Mouse (Mus musculus) layer of hippocampus, adult 18-20 months (tissue): ENCODE data around the gene Aanat. TPM values are rescaled to one million over a fixed set of nuclear protein-coding genes. Genes with fewer than 3 reads are reported as not detected.
"Not testable (repeated sequence)": the region's sequence is repeated elsewhere in the genome, so short reads cannot be mapped to it uniquely, and the experiment has no call there.

ENCODE experiments used
- DNase-seq, 2 experiments: peaks; one replicate each; pipeline ENCODE4 v3.0.0; 2022; ENCODE audit warnings: low spot score in 2 of 2
- total RNA-seq, 2 experiments: library from RNA; stranded (reverse); gene quantifications; 2 replicates each; pipeline ENCODE4 v1.2.3; 2021

The Aanat gene
- total RNA-seq, 2 experiments from 2014 or later: 0.33 to 1.1 TPM

DNA sequence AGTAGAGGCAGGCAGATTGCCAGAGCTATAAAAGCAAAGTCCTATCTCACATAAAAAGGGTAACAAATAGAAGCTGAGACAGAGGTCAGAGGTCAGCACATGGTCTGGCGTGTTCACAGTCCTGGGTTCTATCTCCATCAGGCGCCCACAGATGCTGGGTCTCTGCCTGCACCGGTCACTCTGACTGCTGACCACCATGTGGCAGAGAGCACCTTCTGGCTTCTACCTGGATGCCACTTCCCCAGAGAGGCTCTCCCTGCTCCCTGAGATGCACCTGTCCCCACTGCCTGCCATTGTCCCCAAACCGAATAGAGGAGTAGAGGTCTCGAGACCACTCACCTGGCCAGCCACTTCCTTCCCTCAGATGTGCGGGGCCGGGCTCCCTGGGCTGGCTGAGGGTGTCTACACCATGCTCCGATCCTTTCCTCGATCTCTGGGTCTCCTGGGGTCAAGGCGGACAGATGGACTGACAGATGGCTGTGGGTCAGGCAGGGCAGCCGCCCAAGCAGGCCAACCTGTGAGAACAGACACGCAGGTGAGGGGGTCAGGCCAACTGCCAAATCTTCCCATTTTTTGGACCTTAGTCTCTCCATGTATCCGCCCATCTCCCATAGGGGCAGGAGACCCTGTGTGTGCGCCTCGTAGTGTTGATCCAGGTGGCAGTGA is 23.9 kb downstream of the Aanat start:
- DNase-seq: no peak

DNA sequence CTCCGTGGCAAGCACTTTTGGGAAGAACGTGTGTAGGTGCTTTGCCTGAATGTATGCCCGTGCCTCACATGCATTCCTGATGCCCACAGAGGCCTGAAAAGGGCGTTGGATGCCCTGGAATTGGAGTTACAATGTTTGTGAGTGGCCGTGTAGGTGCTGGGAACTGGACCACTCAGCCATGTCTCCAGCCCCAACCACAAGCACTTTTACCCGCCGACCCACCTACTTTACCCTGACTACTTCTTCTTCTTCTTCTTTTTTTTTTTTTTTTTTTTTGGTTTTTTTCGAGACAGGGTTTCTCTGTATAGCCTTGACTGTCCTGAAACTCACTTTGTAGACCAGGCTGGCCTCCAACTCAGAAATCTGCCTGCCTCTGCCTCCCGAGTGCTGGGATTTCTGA is 24.9 kb downstream of the Aanat start:
- not testable (repeated sequence) for DNase-seq

DNA sequence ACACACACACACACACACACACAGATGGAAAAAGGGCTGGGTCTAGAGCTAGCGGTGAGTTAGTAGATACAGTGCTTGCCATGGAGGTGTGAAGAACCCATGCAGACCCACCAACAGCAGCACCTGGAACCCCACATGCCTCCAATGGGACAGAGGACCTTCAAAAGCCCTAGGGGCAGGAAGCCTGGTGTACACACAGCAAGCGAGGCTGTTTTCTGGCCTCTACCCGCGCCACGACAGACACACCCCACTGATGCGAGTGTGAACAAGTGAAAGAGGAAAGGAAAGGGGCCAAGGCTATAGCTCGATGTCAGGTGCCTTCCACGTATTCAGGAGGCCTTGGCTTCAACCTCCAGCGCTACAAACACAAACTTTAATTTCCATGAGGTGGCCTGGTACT is 25.7 kb downstream of the Aanat start:
- DNase-seq: no peak

DNA sequence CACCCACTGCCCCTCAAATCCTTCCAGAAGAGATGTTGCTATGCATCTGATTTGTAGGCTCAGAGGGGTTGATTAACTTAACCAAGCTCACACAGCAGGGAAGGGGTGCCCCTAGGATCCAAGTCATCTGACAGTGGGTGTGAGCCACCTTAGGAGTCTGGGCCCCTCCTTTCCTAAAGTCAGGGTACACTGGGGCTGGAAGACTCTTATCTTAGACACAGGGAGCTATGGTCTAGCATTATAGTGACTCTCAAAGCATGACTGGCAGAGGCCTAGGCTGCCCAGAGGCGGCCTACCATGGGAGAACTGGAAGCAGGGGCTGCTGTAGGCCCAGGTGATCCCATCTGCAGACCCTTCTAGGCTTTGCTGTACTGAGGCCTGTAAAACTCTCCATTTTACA is 26.3 kb downstream of the Aanat start:
- DNase-seq: no peak

DNA sequence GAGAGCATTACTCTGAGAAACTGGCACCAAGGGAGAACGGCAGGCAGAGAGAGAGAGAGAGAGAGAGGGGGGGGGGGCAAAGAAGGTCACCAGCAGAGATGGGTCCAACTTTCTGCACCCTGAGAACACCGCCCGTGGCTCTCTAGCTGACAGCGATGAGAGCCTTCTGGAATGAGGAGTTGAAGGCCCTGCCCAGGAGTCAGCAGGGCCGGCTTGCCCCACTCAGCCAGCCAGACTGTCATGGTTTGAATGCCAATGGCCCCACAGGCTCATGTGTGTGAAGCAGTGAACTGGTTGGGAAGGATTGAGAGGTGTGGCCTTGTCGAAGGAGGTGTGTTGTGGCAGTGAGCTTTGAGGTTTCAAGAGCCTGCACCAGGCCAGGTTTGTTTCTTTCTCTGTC is 27.0 kb downstream of the Aanat start:
- no peak for DNase-seq

DNA sequence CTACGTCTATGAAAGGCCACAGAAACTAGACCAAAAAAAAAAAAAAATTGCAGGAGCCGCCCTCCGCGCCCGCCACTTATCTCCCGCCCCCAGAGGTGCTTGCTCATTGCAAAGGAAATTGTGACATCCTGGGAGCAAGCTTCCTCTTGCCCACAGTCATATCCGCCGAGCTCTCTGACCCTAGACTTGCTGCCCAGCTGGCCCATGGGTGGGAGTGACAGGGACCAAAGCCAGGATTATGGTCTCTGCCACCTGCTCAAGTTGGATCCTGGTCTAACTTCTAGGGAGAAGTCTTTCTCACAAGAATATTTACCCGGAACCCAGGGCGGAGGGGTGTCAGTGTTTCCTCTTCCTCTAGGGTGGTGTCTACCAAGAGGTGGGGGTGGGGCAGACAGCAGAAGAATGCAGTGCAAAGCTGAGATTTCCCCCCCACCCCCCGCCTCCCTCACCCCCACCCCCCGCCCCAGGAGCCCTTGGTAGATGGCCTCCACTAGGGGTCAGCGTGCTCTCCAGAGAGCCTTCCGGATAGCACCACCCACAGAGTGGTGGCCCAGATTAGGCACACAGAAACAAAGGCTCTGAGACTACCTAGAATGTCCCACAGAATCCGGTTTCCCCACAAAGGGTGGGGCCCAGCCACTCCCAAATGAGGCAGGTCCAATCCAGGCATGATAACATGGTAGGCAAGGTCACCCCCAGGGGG is 29.7 kb downstream of the Aanat start:
- DNase-seq: no peak

DNA sequence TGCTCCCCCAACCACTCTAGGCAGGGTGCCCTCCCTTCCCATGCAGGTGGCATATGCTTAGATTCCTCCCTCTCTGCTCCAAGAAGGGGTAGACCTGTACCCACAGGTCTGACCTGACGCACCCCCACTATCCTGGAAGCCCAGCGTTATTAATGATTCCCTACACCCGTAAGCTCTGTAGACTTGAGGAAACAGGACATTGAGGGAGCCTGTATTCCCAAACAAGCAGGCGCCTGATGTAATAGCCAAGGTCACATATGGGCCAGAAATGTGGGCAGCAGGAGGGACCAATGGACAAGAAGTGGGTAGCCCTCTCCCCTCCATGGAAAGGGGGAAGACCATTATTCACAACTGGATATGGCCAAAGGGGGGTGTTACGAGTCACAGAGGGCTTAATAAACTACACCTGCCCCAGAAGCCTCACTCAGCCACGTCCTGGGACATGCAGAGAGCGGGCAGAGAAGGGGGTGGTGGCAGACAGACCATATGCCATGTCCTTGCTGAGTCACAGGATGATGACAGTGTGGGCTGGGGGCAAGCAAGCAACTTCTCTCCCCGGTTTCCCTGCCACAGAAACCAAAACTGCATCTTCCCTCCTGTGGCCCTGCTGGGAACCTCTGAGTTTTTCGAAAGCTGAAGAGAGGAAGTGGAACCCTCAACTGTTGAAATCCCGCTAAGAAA is 30.3 kb downstream of the Aanat start:
- DNase-seq: no peak

DNA sequence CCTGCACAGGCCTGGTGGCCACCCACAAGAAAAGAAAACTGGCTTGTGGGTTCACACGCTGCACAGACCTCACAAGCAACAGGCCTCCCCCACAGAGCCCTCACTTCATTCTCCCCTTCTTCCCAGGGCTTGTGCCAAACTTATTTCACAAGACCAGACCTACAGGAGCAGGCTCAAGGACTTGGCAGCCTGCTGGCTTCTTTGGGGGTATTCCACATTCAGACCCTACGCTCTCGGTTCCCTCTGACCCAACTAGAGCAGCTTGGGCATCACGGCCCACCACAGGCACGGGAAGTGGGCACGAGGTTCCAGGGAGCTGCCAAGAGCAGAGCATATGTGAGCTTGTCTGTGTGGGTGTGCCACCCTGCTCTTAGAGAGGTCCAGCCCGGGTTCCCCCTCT is 31.4 kb downstream of the Aanat start:
- DNase-seq: peak in 1 of 2 experiments; percentile 43

DNA sequence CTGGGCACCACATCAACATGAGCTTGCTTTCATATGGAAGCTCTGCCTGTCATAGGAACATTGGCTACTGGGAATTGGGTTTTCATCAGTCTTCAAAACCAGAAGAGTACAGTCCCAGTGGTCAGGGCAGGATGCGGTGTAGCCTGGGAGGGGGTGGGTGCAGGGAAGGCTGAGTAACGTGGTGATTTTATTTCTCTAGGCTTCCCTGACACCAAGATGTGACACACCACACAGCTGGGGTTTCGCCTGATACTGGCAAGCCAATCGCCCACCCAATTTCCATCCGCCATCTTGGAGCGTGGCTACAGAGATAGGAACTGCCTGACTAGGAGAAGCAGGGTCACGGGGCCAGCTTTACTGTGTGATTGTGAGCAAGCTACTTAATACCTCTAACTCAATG is 32.4 kb downstream of the Aanat start:
- no peak for DNase-seq

DNA sequence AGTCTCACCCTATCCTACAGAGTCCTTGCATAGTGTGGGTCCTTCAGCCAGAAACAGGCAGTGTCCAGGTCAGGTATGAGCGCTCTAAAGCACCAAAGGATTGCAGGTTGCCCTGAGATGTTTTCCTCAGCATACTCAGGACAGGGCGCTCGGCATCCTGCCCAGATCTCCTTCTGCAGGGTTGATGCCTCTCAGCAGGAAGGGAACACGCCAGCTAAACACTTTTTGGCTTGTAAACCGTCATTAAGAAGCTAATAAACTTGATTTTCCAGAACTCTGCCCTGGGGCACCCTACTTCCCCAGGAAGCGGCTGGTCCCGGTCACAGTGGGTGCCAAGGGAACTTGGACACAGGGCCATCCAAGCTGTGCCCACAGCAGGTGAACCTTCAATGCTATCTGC is 32.9 kb downstream of the Aanat start:
- no peak for DNase-seq

DNA sequence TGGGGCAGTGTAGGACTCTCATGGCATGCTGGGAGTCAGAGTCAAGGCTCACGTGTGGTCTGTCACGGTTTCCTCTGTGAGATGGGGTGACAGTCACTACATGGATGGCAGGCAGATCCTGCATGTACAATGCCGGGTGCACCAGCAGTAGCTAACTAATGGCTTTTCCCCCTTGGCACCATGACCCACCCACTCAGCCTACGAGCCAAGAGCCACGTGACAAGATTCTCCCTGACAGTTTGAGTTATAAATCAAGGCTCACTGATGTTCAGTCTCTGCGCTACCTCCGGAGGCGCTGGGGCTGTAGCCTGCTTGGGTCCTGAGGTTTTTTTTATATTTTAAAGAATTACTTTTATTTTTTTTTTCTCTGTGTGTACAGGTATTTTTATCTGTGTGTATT is 33.3 kb downstream of the Aanat start:
- DNase-seq: no peak

DNA sequence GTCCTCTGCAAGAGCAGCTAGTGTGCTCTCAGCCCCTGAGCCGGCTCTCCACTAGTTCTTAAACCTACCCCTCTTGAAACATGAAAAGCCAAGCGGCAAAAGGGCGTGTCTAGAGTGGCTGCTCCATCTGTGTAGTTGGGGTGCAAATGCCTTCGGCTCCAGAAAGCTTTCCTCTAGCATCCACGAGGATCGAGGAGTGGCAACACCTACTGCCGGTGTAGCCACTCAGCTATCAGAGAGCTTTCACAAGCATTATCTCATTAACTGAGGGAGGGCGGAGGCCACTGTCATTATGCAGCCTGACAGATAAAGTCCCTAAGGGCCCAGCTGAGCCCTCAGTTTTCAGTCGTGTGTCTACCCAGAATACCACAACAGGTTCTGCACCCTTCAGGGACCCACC is 33.8 kb downstream of the Aanat start:
- DNase-seq: no peak

DNA sequence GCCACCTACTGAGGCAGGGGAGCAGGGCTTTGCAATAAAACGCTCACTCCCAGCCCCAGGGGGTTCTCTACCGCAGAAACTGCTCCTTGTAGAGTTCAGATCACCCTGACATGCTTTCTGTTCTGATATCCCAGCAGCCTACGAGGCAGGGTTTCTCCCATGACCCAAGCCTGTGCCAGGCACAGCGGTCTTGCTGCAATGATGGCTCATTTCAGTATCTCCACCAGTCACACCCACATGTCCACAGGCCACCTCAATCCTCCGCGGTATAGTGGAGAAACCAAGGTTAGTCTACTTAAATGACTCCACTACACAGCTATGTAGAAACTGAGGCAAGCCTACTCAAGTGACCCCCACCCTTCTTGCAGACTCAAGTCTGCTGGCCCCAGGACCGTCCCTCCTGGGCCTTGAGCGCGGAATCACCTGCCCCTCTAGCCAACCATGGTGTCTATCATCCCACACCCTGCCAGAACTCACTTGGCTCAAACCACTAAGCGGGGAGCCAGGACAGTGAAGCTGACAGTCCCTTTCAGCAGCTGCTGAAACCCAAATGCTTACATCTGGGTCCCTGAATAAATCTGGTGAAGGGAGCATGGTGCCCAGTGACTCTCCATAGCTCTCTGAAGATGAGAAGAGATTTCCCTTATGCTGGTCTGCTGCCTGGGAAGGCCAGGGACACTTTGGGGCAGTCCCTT is 34.5 kb downstream of the Aanat start:
- DNase-seq: no peak

DNA sequence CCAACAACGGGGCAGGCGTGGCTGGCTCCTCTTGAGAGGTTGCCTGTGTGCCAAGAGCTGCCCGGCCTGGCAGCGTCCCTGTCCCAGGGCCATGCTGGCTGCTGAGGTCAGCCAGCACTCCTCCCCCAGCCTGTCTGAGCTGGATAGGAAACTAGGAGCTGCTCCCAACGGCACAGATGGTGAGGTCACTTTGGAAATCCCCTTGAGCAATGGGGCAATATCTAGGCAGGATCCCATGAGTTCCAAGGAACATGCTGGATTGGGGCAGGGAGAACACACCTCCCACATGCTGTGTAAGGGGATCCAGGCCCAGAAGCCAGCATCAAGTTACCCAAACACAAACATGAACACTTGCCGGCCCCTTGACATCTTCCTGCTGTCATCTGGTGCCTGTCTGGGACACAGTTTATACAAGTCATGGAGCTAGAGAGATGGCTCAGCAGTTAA is 35.0 kb downstream of the Aanat start:
- DNase-seq: peak; percentile 16 to 40

DNA sequence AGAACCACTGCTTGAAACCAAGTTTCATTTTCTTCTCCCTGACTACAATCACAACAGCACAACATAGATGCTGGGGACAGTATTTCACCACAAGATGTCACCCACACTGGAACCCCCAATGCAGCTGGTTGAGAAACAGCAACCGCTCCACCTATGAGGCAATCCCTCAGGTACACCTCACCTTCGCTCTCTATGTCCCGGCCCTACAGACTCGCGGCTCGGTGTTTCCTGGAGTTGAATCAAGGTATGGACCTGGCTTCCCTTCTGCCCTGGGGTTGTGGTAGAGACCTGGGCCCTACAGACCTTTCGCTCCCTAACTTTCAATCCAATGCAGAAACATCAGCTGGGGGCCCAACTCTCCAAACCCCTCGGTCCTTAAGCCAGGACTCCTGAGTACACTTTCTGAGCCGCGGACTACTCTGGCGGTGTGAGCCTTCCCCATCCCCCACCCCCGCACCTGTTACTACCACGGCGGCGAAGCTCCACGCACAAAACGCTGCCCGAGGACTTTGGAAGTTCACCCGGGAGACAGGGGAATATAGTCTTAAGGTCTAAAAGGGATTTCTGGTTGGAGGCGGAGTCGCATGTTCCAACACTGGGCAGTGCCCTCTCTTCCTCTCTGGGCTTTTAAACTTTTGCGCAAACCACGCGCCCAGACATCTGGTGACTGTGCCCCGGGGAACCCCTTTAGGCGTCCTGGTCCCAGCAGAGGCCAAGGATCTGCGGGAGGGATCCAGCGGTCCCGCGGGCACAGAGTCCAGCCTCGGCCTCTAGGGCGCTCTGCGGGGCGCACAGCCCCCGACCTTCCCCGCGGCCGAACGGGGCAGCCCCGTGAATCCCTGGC is 37.3 kb downstream of the Aanat start:
- no peak for DNase-seq

DNA sequence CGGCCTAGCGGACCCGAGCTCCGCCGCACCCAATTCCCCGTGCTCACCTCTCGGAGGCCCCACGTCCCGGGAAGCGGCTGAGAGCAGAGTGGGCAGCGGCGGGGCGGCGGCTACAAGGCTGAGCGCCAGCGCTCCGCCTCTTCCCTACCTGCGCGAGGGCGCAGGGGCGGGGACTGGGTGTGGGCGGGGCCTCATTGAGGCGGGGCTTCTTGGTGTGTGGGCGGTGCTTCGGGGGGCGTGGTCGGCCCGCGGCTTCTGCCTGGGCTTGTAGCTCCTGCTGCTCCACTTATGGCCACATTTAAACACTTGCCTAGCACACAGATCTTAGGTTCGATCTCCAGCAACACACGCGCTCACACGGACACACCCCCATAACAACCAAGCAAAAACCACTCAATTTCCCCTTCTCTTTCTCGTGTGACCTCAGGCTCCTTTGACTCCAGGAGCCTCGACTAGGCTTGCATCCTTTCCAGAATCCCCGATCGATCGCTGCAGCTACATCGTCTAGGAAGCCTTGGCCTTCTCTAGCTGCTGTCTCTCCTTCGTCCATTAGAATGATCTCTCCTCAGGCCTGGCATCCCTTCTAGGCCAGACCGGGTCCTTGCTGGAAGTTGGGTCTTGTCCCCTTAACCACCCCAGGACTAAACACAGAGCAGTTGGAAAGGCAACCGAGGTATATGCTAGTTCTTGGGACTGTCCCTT is 38.0 kb downstream of the Aanat start:
- DNase-seq: no peak

DNA sequence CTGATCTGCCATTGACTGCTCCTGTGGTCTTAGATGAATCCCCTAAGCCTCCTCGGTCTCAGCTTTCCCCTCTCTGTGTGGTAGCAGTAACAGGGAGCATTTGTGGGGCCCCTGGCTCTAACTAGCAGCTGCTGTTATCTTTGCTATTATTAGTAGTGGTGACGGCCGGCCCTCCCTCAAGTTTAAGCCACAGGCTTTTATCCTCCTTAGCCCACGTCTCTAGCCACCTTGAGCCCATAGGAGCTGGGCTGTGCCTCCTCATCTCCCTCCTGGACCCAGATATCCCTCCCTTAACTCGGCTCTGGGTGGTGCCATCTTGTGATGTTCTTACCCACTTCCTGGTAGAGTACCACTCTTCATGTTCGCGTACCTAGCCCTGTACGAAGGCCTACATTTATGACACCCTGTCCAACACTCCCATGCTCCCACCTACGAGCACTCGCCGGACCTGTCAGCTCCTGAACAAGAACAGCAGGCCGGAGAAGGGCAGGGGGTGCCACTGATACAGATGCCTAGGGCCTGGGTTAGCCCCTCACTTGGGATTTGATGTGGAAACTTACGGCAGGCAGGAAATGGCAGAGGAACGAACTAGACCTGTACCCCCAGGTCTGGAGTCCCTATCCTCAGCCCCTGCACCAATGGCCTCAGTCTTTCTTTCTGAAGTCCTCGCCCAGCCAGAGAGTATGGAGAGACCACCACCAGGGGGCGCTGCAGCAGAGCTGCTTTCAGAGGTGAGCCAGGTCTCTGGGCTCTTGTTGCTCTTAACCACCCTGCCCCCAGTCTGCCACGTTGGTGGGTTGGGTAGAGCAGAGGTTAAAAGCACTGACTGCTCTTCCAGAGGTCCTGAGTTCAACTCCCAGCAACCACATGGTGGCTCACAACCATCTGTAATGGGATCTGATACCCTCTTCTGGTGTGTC is 39.1 kb downstream of the Aanat start:
- no peak for DNase-seq

DNA sequence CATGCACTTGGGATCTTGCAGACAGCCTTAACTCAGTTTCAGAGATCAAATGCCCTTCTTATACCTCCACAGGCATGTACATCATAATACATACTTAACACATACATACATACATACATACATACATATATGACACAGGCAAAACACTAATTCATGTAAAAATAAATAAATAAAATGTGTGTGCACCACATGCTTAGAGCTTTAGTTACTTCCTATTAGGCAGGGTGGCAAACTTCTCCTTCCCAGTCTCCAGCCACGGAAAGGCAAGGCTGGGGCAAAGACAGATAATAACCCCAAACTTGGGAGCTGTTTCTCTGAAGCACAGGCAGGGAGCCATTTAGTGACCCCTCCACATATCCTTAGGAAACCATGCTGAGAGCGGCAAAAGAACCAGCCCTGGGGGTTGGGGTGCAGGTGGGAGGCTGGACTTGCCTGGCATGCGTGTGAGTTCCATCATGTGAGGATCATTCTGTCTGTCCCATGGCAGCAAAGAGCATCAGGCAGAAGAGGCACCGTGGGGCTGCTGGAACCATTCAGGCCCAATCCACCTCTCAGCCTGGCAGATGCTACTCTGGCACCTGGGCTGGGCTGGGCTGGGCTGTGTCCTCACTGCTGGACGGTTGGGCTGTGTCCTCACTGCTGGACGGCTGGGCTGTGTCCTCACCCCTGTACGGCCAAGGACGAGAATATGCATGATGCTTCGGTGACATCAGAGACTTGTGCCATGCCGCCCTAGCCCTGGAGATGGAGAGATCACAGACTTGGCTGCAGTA is 40.3 kb downstream of the Aanat start, which contains the start of gene Rhbdf2:
Gene Rhbdf2 (minus strand): TSS at position 721 of the 773 bp plus-strand sequence.
- no peak for DNase-seq
